Comparison of ENCODE assay signal across 9 mouse cellular contexts in genomic region chr14:14054386-14054785, GRCm38 (mm10).
DNase-seq lines count a peak whose midpoint lies in the region; ATAC-seq and TF ChIP-seq lines count a peak whose summit lies in the region.
"Had no signal": no experiment of that assay in that cellular context is flagged by ENCODE, and none has a peak within 500 bp of the region (broad histone marks: within the 10 kb centered on the region; RNA-seq: fewer than 3 reads in every experiment).

No protein-coding gene starts in this region.

- intact Hi-C loops in left cerebral cortex, adult 2 months (cut with DNase I) = loop anchor here (2.0 kb wide), 1 partner anchor 42 kb away; no protein-coding TSS in a partner anchor

- peak; percentile 64 for TF ChIP-seq CTCF in left cerebral cortex, adult 2 months (IDR thresholded peaks at IDR 0.05)

- no peaks in the 10 kb centered on the region for H3K4me1 ChIP-seq in forebrain, embryonic 16.5 days (replicated peaks; ENCODE audit: control insufficient read depth, insufficient read depth, low read length)
- H3K4me1 ChIP-seq: liver, embryonic 15.5 days had no signal

- no peaks in the 10 kb centered on the region for H3K27me3 ChIP-seq in forebrain, embryonic 16.5 days (replicated peaks; ENCODE audit: control insufficient read depth, insufficient read depth, low read length)
- H3K27me3 ChIP-seq: liver, embryonic 15.5 days had no signal

- H3K27ac ChIP-seq in left cerebral cortex, adult 2 months = no peak overlapping the region
- H3K27ac ChIP-seq in forebrain, embryonic 16.5 days (ENCODE audit: low read length) = no peak overlapping the region
- H3K27ac ChIP-seq: liver, embryonic 15.5 days had no signal

- DNase-seq in left cerebral cortex, adult 2 months (ENCODE audit: extremely low spot score in 1 of 2, low spot score in 2 of 2) = no peak
- no peak for DNase-seq in left cerebral cortex, adult 11 months (ENCODE audit: low spot score)
- peak; percentile 42 for DNase-seq in T-cell, adult 2 months (ENCODE audit: low spot score)
- DNase-seq in urinary bladder, postnatal 4 days (ENCODE audit: low spot score in 2 of 2) = no peak

- no peak overlapping the region for H3K4me3 ChIP-seq in left cerebral cortex, adult 2 months
- no peak overlapping the region for H3K4me3 ChIP-seq in forebrain, embryonic 16.5 days (replicated peaks; ENCODE audit: low read length)
- H3K4me3 ChIP-seq: erythroblast, embryonic 14.5 days; liver, embryonic 15.5 days had no signal

- H3K9me3 ChIP-seq in forebrain, embryonic 16.5 days (ENCODE audit: control insufficient read depth, low read length) = no peaks in the 10 kb centered on the region
- H3K9me3 ChIP-seq: liver, embryonic 15.5 days had no signal

- H3K9ac ChIP-seq in forebrain, embryonic 16.5 days (replicated peaks; ENCODE audit: low read depth, low read length) = no peak overlapping the region
- H3K9ac ChIP-seq: liver, embryonic 15.5 days had no signal

- peaks cover 4% of the 10 kb centered on the region; the same call in 1 of the 2 replicates for H3K36me3 ChIP-seq in forebrain, embryonic 16.5 days (ENCODE audit: control insufficient read depth, insufficient read depth)

- ATAC-seq in forebrain, embryonic 16.5 days = peak; percentile 85
- ATAC-seq in megakaryocyte-erythroid progenitor cell, adult 5-6 weeks (replicated peaks; ENCODE audit: low FRiP score, low TSS enrichment, poor library complexity, severe bottlenecking) = peak; percentile 78
- no peak for ATAC-seq in erythroid progenitor cell, adult 5-6 weeks (replicated peaks; ENCODE audit: low FRiP score, poor library complexity, severe bottlenecking)

- 91% methylated on average over 2 of the region's 2 CpGs for WGBS in forebrain, embryonic 16.5 days

- H3K4me2 ChIP-seq in forebrain, embryonic 16.5 days (ENCODE audit: low read length) = no peak overlapping the region
- H3K4me2 ChIP-seq: liver, embryonic 15.5 days had no signal
